Mouse (Mus musculus): Measurements from ENCODE around the gene Ly86. TPM values are rescaled to one million over a fixed set of nuclear protein-coding genes. Genes with fewer than 3 reads are reported as not detected.

The Ly86 gene
- polyA plus RNA-seq, 1 experiment from 2014 or later, result 14.9 TPM

- no peak for DNase-seq (ENCODE audit: low spot score)
Measured at GRCm38 (mm10) chr13:37429661-37430271, 84.8 kb downstream of the Ly86 start.

- no peak for DNase-seq (ENCODE audit: low spot score)
Measured at GRCm38 (mm10) chr13:37431707-37432106, 86.7 kb downstream of the Ly86 start.

GRCm38 (mm10) chr13:37432653-37433052 lies 87.6 kb downstream of the Ly86 start:
- peak; percentile 44 for DNase-seq (ENCODE audit: low spot score)

- DNase-seq (ENCODE audit: low spot score), result no peak
Measured at GRCm38 (mm10) chr13:37433142-37433541, 88.1 kb downstream of the Ly86 start.

- no peak for DNase-seq (ENCODE audit: low spot score)
Measured at GRCm38 (mm10) chr13:37433730-37434129, 88.7 kb downstream of the Ly86 start.

- DNase-seq (ENCODE audit: low spot score), result peak; percentile 89
Measured at GRCm38 (mm10) chr13:37434137-37434772, 89.2 kb downstream of the Ly86 start.

GRCm38 (mm10) chr13:37434841-37435240 lies 89.8 kb downstream of the Ly86 start:
- no peak for DNase-seq (ENCODE audit: low spot score)

- no peak for DNase-seq (ENCODE audit: low spot score)
Measured at GRCm38 (mm10) chr13:37436267-37437013, 91.4 kb downstream of the Ly86 start.

GRCm38 (mm10) chr13:37438788-37439187 lies 93.8 kb downstream of the Ly86 start:
- DNase-seq (ENCODE audit: low spot score), result no peak

- no peak for DNase-seq (ENCODE audit: low spot score)
Measured at GRCm38 (mm10) chr13:37439477-37439876, 94.5 kb downstream of the Ly86 start.

- DNase-seq (ENCODE audit: low spot score), result peak; percentile 46
Measured at GRCm38 (mm10) chr13:37439941-37440340, 94.9 kb downstream of the Ly86 start.

- DNase-seq (ENCODE audit: low spot score), result no peak
Measured at GRCm38 (mm10) chr13:37440593-37441307, 95.7 kb downstream of the Ly86 start.

- DNase-seq (ENCODE audit: low spot score), result no peak
Measured at GRCm38 (mm10) chr13:37442058-37442457, 97.0 kb downstream of the Ly86 start.

GRCm38 (mm10) chr13:37442531-37442930 lies 97.5 kb downstream of the Ly86 start:
- no peak for DNase-seq (ENCODE audit: low spot score)

GRCm38 (mm10) chr13:37446699-37447258 lies 101.8 kb downstream of the Ly86 start:
- DNase-seq (ENCODE audit: low spot score), result no peak

- no peak for DNase-seq (ENCODE audit: low spot score)
Measured at GRCm38 (mm10) chr13:37451021-37451420, 106.0 kb downstream of the Ly86 start.

- no peak for DNase-seq (ENCODE audit: low spot score)
Measured at GRCm38 (mm10) chr13:37451471-37451870, 106.5 kb downstream of the Ly86 start.

- peak; percentile 35 for DNase-seq (ENCODE audit: low spot score)
Measured at GRCm38 (mm10) chr13:37452022-37452941, 107.3 kb downstream of the Ly86 start.

GRCm38 (mm10) chr13:37453203-37453602 lies 108.2 kb downstream of the Ly86 start:
- DNase-seq (ENCODE audit: low spot score), result peak; percentile 86

- no peak for DNase-seq (ENCODE audit: low spot score)
Measured at GRCm38 (mm10) chr13:37454356-37454755, 109.3 kb downstream of the Ly86 start.

All from thymus, postnatal 0 days (tissue).